Mouse (Mus musculus) heart, adult 2 months (tissue): ENCODE data around the gene Slc12a8.

Source experiments
- CTCF ChIP-seq: fragments of 200-600 bp; IDR thresholded peaks from 2 replicates; pipeline ENCODE4 v1.8.1; 2022; ENCODE audit warnings: antibody characterized with exemption, mild to moderate bottlenecking, moderate library complexity
- EP300 ChIP-seq: fragments of 200-500 bp; IDR thresholded peaks from 2 replicates; pipeline ENCODE4 v1.6.1; 2011; ENCODE audit warnings: low read depth, low read length, control low read depth; ENCODE audit not compliant: insufficient read depth
- POLR2A ChIP-seq: fragments of 200-500 bp; IDR thresholded peaks from 2 replicates; pipeline ENCODE4 v1.6.1; 2011; ENCODE audit warnings: mild to moderate bottlenecking, low read depth, low read length, control low read depth; ENCODE audit not compliant: insufficient read depth

DNA sequence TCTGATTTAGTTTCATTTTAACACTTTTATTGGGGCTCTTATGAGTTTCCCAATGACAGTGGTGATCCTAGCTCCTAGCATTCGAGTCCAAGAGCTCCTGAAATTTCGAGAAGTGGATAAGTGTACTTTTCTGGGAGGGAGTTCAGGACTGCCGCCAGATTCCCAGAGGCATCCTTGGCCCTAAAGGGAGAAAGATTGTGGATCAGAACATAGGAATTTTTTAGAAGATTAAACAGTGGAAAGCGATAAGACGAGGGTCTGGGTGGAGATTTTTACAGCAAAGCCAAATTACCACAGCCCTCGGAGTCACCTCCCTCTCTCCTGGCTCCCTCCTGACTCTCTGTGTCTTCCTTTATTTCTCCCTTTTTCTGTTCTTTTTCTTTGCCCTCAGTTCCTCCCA is 58.6 kb downstream of the Slc12a8 start:
- no peak for TF ChIP-seq CTCF
- no peak for TF ChIP-seq POLR2A
- TF ChIP-seq EP300, result no peak
